Mouse (Mus musculus) pancreas, adult 10 weeks (tissue): ENCODE results near the gene Ndufa3. TPM values are rescaled to one million over a fixed set of nuclear protein-coding genes. Genes with fewer than 3 reads are reported as not detected.

Experiments used
- polyA plus RNA-seq: library from polyadenylated mRNA; stranded (reverse); fragments of 350-450 nt; fragmentation: Illumina TruSeq; extraction: RNeasy Lipid Tissue Mini Kit (QIAGEN cat#74804); gene quantifications from one replicate; pipeline ENCODE4 v1.2.3, GENCODE M21; 2015; ENCODE audit warnings: low read depth, low replicate concordance; ENCODE audit not compliant: insufficient read depth

Ndufa3 gene
- 110 TPM for polyA plus RNA-seq

DNA sequence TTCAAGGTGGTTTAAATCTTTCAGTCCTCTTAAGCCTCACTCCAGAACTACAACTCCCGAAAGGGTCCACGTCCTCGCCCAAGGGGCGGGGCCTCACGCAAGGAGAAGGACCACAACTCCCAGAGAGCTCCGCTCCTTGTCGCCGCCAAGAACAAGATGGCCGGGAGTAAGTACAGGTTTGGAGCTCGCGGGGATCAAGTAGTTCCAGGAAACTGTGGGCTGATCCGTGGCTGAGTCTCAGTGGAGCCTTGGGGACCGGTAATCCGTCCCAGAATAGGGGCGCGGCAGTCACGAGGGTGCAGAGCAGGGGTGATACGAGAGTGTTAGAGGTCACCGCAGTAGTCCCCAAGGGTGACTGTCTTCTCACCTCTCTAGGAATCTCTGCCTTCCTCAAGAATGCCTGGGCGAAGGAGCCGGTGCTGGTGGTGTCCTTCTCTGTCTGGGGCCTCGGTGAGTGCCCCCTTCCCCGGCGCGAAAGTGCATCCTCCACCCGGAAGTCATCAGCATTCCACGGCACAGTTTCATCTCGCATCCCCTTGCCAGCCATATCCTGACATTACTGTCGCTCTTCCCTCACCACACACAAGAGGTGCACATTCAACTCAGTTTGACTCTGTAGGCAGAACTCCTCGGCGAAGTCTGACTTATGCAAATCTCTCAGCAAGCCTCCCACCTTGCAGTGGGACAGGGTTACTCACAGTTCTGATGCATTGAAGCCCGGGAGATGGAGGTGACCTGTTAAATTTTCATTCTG lies at the start of gene Ndufa3:
Gene Ndufa3 (plus strand): TSS at position 132 of the 754 bp plus-strand sequence.

DNA sequence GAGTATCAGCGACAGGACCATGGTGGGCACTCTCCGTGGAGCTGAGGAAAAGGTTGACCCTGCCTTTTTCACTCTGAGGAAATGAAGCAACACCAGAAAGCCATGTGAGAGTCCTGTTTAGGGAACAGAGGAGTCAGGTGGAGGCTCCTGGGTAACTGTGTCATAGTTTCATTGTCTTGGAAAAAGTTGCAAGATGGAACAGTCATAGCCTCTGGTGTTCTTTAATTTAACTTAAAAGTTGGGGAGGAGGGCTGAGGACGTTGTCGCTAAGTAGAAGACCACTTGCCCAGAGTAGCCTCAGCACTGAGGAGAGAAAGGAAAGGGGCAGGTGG lies 1.1 kb upstream of the Ndufa3 start, which contains the start of gene Oscar:
Gene Oscar (minus strand): TSS at position 101 of the 332 bp plus-strand sequence.

DNA sequence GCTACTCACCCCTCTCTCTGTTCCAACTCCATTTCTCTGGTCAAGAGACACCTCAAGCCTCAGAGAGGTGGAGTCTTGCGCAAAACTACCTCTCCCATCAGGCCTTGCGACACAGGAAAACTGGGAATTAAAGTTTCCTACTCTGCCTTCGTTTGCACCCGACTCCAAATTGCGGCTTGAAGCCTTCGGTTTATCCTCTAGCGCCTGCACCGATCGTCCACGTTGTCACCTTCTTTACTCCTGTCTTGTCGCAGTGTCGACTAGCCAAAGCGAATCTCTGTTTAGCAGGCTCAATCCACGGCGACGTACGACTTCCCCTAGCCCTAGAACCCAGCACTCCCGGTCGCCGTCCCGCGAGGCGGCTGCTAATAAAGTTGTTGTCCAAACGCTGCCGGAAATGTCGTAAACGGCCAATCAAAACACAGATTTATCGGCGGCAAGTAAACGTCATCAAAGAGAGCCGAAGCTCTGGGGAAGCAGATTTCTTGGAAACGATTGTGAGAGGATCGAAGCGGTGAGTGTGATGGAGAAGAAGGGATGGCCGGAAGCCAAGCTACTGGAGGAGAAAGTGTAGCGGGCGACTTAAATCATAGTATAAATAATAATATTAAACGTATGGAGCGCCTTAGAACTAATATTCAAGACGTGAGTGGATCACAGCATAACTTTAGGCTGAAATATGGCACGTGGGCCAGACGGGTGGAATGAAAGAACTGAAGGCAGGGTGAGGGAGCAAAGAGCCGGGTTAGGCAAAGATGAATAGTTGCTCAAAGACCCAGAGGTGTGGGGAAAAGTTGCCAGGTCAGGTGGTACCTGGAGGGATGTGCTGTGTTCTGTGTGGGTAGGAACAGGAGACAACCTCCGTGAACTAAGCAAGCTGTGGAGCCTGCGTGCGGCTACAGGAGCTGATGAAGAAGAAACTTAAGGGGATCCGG lies 12.6 kb downstream of the Ndufa3 start, which contains the start of the genes Tfpt and Prpf31:
Gene Tfpt (minus strand): TSS at position 387 of the 935 bp plus-strand sequence.
Gene Prpf31 (plus strand): TSS at position 443 of the 935 bp plus-strand sequence.

DNA sequence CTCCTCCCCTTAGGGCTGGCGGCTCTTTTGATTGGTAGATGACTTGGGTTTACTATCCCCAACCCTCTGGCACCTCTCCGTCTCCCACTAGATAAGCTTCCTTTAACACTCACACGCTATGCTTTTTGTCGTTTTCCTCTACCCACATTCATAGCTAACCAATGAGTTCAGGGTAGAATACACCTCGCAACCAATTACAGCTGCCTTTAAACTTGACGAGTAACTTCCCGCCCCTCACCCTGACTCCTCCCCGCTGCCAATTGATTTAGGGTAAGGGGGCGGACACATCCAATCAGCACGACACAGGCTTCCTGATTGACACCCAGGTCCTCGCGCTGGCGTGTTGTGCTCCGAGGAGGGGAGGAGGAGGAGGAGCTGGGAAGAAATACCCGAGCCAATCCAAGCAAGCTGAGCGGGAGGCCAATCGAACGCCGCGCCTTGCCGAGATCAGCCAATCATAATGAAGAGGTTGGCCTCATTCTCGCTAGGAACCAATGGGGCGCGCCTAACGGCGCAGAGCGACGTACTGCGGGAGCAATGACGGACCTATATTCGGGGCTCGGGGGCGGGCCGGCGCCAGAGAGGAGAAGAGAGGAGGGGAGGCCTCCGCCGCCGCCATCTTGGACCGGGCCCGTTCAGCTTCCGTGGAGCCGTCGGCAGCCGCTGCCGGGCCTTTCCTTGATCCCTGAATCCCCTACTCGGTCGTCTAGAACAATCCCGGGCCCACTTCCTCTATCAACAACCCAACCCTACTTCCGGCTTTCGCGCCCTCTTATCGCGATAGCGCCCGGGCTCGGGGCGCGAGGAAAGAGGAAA lies 27.7 kb downstream of the Ndufa3 start, which contains the start of gene Cnot3:
Gene Cnot3 (plus strand): TSS at position 597 of the 816 bp plus-strand sequence.

DNA sequence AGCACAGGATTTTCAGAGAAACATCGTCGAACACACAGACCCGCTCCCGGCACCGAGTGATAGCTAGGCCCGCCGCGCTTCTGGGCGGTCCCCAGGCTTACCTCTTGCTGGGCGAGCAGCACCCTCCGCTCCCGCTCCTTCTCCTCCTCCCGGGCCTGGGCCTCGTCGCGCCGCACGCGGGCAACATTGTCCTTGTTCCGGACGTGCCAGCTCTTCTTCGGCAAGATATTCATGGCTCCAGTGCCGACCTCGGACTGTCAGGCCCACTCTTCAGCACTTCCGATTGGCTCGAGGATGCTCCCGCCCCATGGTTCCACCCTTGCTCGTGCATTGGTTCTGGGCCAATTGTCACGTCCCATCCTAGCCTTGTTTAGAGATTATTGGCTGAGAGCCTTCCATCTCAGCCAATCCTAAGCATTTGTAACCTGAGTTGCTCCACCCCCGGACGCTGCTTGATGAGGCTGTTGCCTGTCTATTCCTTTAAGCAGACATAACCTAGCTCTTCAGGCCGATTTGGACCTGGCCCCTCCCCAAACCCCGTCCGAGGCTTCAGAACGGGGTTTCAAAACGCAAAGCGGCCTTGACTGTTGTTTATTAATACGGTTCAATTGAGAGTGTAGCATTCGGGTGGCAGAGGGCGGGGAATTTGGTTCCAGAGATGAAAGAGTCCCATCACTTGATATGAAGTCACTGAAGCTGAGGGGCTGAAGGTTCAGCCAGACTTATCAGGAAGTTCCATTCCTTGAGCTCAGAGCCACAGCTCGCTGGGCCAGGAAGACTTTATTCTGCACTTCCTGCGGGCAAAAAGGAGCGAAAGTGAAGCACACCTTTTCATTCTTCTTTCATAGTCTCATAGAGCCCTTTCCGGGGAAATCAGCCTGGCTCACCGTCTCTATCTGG lies 48.3 kb downstream of the Ndufa3 start, which contains the start of gene Leng1:
Gene Leng1 (minus strand): TSS at position 626 of the 900 bp plus-strand sequence.

Other genes starting within 250 kb of the Ndufa3 start
- gene Cacng8, start 226.7 kb upstream of the Ndufa3 start, polyA plus RNA-seq = not detected
- gene Cacng6, start 193.2 kb upstream of the Ndufa3 start, polyA plus RNA-seq = not detected
- not detected for gene Tarm1, start 114.7 kb upstream of the Ndufa3 start, polyA plus RNA-seq
- gene Oscar, start 1.2 kb upstream of the Ndufa3 start, polyA plus RNA-seq = not detected
- gene Tfpt, start 12.6 kb downstream of the Ndufa3 start, polyA plus RNA-seq = 15.5 TPM
- gene Prpf31, start 12.6 kb downstream of the Ndufa3 start, polyA plus RNA-seq = 3.9 TPM
- gene Cnot3, start 27.9 kb downstream of the Ndufa3 start, polyA plus RNA-seq = 25.2 TPM
- gene Leng1, start 48.5 kb downstream of the Ndufa3 start, polyA plus RNA-seq = 3.3 TPM
- 29.4 TPM for gene Tmc4, start 60.2 kb downstream of the Ndufa3 start, polyA plus RNA-seq
- gene Tsen34, start 75.5 kb downstream of the Ndufa3 start, polyA plus RNA-seq = 16.7 TPM
- gene Mboat7, start 76.2 kb downstream of the Ndufa3 start, polyA plus RNA-seq = 9.2 TPM
- 485 TPM for gene Rps9, start 86.6 kb downstream of the Ndufa3 start, polyA plus RNA-seq
- 2.6 TPM for gene Pirb, start 103.0 kb downstream of the Ndufa3 start, polyA plus RNA-seq
- not detected for gene Gm15448, start 208.3 kb downstream of the Ndufa3 start, polyA plus RNA-seq
- not detected for gene Pira2, start 227.7 kb downstream of the Ndufa3 start, polyA plus RNA-seq